Mouse (Mus musculus) embryonic fibroblast, embryonic 13.5 days (primary cell): ENCODE results near the gene Elmo1. TPM values are rescaled to one million over a fixed set of nuclear protein-coding genes. Genes with fewer than 3 reads are reported as not detected.

ENCODE experiments used
- H3K27ac ChIP-seq: 2 replicates; pipeline ENCODE4 v1.5.1; 2012; ENCODE audit warnings: low read length, control low read depth, inconsistent platforms; ENCODE audit not compliant: insufficient read depth
- H3K4me1 ChIP-seq: 2 replicates; pipeline ENCODE4 v1.6.1; 2011; ENCODE audit warnings: low read length; ENCODE audit not compliant: control insufficient read depth, insufficient read depth
- H3K4me3 ChIP-seq: 2 replicates; pipeline ENCODE4 v1.5.1; 2011; ENCODE audit warnings: mild to moderate bottlenecking, control low read depth, low read length; ENCODE audit not compliant: insufficient read depth
- CTCF ChIP-seq: IDR thresholded peaks from 2 replicates; pipeline ENCODE4 v1.5.1; 2011; ENCODE audit warnings: mild to moderate bottlenecking, control low read depth, low read length, moderate library complexity, borderline replicate concordance; ENCODE audit not compliant: insufficient read depth
- POLR2A ChIP-seq: IDR thresholded peaks from 2 replicates; pipeline ENCODE4 v1.6.1; 2011; ENCODE audit warnings: low read depth, mild to moderate bottlenecking, control low read depth, low read length, moderate library complexity
- polyA plus RNA-seq: library from polyadenylated mRNA; stranded (reverse); fragments of >200 nt; gene quantifications from 2 replicates; pipeline ENCODE4 v1.2.4, GENCODE M21; 2011; ENCODE audit warnings: low read depth; ENCODE audit not compliant: missing spikeins, insufficient read length

The Elmo1 gene
- polyA plus RNA-seq, 1 experiment = 4.8 TPM

DNA sequence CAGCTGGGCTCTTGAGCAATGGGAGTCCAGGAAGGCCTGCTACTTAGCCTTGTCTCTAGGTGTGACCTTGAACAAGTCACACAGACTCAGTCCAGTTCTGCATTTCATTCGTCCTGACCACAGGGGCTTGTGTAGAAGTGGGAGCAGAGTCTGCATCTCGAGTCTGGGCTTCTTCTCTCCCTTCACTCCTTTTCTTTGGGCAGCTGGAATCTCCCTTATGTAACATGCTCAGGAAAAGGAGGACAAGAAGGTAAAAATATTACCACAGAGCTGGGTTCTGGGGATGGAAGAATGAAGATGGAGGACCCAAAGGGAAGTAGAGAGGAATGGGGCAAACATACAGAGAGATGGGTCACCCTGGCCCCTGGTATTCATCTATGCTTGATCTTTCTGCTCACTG lies 447.1 kb downstream of the Elmo1 start:
- H3K4me3 ChIP-seq = no peak overlapping the region
- no peaks in the 10 kb centered on the region for H3K4me1 ChIP-seq
- no peak for TF ChIP-seq POLR2A
- no peak for TF ChIP-seq CTCF
- H3K27ac ChIP-seq = no peak overlapping the region

DNA sequence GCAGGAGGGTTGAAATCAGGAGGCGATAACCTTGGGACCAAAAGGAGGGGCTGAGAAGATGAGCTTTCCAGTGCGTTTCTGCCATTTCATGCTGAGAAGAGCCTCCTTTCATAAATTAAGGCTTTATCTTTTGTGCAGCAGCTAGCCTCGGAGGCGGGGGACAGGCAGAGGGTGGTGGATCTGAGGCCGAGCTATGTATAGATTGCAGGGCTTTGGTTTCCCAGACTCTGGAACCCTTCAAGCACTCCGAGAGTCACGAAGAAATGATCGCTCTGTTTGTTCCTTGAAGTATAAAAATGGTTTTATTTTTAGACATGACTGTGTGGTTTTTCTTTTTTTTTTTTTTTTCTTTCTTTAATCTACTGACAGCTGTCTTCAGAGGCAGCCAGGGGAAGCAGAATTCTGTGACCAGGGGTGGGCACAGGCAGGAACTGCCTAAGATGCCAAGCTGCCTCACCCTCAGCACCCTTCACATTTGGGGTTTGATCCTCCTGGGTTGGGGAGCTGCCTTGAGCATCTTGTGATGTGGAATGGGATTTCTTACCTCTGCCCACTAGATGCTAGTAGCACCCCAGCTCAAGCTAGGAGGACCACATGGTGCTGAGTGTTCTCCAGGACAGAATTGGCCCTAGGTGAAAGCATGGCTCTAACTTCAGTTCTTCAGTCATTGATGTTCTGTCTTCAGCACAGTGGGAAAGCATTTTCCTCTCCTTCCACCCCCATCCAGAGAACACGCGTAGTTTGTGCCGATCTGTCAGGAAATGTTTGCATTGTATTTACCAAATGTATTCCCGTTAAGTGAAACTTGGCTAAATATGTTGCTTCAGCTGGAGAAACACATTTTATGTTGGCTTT lies 448.0 kb downstream of the Elmo1 start:
- Histone ChIP-seq H3K4me3 (no peak overlapping the region), H3K4me1 (no peaks in the 10 kb centered on the region), H3K27ac (no peak overlapping the region)
- no peak for TF ChIP-seq POLR2A
- no peak for TF ChIP-seq CTCF

DNA sequence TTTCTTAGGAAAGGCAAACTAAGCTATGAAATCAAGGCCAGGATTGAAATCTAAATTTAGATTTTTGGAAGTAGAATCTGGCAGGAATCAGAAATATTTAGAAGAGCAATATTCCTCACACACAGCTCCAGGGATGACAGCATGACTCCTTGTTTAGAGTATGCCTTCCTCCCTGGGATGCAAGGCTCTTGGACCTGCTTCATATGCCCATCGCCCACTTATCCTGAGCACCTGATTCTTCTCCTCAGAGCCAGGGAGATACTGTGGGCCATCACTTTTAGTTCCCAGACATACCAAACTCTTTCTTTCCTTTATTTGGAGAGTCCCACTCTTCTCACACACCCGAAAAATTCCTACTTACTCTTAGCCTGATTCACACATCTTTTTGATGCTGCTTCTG lies 449.2 kb downstream of the Elmo1 start:
- Histone ChIP-seq H3K27ac (no peak overlapping the region), H3K4me3 (no peak overlapping the region), H3K4me1 (no peaks in the 10 kb centered on the region)
- no peak for TF ChIP-seq POLR2A
- no peak for TF ChIP-seq CTCF

DNA sequence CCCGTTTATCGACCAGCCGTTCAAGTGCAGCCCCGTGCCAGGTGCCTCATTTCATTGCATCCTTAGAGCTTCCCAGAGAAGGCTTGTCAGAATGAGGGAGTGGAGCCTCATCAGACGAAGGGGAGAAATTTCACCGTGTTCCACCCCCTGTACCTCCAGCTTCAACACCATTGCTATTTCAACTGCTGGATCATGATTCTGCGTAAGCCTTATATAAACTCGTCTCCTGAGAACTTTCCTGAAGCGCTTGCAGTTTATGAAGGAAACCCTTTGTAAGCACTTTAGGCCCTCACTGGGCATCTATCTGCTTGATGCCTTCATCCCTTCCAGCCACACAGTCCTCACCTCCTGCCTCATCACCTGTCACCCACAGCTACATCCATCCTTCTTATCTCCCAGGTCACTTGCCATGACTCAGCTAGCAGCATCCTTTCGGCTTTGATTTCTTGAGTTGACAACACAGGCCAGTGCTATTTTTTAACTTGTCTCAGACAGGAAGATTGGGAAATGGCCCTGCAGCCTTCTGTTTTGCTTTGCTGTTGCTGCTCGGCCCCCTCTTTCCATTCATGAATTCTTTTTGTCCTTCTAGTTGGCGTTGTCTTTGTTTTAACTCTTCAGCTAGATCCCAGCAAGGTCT lies 456.3 kb downstream of the Elmo1 start:
- TF ChIP-seq POLR2A = no peak
- no peak for TF ChIP-seq CTCF
- Histone ChIP-seq H3K4me1 (no peaks in the 10 kb centered on the region), H3K27ac (no peak overlapping the region), H3K4me3 (no peak overlapping the region)

DNA sequence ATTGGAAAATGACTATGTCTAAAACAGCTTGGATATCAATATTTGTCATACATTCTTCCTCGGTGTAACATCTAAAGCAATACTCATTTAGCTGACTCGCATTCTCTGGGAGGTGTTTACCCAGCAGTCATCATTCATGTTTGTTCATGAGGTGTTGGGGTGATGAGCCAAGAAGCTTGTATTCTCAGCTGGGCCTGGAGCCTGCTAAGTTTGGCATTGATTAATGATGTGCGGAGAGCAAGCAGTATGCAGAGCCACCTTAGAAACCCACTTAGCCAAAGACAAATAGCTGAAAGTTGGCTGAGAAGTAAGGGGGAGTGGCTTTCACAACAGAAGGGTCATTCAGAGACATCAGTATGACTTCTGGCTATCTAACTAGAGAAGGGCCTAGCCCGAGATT lies 459.6 kb downstream of the Elmo1 start:
- no peaks in the 10 kb centered on the region for H3K4me1 ChIP-seq
- H3K27ac ChIP-seq = no peak overlapping the region
- H3K4me3 ChIP-seq = no peak overlapping the region
- no peak for TF ChIP-seq CTCF
- TF ChIP-seq POLR2A = no peak

DNA sequence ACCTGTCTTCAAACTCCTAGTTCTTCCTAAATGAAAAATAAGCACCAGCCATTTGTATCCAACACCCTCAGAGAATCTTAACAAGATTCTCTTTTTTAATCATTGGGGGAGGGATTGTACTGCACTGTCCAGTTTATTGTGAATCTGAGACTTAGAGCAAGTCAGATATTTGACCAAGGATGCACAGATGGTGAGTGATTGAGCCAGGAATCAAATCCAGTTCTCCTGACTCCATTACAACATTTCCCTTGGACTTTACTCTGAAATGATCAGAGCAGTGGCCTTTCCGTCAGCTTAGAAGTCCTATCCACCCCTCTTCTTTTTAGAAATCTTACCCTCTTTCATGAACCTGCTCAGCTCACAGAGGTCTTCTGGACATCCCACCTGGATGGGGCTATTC lies 461.2 kb downstream of the Elmo1 start:
- TF ChIP-seq CTCF = no peak
- no peak for TF ChIP-seq POLR2A
- H3K4me1 ChIP-seq = no peaks in the 10 kb centered on the region
- no peak overlapping the region for H3K4me3 ChIP-seq
- no peak overlapping the region for H3K27ac ChIP-seq

DNA sequence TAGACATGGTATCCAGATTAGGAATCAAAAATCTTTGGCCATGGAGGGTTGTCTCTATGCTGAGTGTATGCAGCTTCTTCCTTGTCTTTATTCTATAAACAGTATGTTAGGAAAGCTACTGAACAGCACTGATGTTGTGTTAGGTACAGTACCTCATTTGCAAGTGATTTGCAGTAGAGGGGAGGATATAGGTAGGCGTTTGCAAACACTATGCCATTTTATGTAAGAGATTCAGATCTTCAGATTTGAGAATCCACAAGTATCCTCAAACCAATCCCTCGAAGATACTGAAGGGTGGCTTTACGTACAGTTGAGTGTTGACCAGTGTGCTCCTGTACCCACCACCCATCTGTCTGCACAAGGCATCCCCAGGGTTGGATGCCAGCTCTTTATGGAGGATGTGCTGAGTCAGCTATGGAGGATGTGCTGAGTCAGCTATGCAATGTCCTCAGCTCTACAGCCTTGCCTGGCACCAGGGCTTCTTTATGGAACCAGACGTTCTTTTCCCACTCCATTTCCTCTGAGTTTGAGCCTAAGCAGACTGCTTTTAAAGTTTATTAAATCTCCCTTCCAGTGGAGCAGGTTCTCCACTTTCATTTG lies 465.6 kb downstream of the Elmo1 start:
- H3K4me3 ChIP-seq = no peak overlapping the region
- no peak for TF ChIP-seq CTCF
- no peak for TF ChIP-seq POLR2A
- no peaks in the 10 kb centered on the region for H3K4me1 ChIP-seq
- H3K27ac ChIP-seq = no peak overlapping the region

DNA sequence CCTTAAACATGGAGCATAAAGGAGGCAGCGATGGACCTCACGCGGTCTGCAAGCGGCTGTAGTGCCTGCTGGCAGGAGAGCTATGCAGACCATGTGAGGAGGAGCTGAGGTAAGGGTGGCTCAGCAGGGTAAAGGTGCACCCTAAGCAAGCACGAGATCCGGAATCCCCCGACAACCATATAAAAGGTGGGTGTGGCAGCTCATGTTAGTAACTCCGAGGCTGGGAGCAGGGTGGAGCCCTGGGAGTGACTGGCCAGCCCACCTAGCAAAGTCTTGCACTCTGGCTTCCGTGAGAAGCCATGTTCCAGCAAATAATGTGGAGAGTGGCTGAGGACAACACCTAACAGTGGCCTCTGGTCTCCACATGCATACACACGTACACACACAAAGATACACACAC lies 466.3 kb downstream of the Elmo1 start:
- H3K4me1 ChIP-seq = no peaks in the 10 kb centered on the region
- TF ChIP-seq POLR2A (no peak), CTCF (no peak)
- H3K4me3 ChIP-seq = no peak overlapping the region
- H3K27ac ChIP-seq = no peak overlapping the region

DNA sequence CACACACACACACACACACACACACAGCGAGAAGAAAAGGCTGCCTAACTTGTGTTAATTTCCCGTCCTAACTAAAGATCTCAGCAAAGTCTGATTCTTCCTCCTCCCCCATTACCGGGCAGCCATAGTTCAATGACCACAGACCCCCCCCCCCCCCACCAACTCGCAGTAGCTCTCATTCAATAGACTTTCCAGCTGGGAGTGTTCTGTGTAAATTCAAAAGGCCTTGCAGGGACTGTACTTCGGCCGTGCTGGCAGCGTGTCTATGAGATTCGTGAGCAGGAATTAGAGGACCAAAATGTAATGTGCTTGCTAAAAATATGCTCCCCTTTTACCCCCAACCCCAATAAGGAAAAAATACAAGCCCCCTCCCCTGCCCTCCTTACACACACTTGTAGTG lies 466.8 kb downstream of the Elmo1 start:
- Histone ChIP-seq H3K27ac (no peak overlapping the region), H3K4me1 (no peaks in the 10 kb centered on the region), H3K4me3 (no peak overlapping the region)
- TF ChIP-seq CTCF (no peak), POLR2A (no peak)

DNA sequence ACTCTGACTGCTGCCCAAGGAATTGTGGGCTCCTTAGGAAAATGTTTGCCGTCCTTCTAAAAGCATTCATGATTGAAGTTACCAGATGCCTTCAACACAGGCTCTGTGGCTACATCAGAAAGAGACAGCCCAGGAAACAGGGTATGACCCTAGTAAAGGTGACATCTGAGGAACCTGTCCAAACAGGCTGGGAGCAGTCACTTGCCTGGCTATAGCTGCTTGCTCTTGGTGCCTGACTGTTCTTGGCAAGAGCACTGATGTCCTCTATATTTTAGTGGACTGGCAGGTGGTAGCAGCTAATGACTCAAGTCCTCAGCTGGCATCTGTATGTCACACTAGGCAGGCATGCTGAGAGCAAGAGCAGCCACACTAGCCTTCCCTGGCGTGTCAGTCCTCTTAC lies 468.0 kb downstream of the Elmo1 start:
- H3K27ac ChIP-seq = no peak overlapping the region
- no peak overlapping the region for H3K4me3 ChIP-seq
- TF ChIP-seq CTCF (no peak), POLR2A (no peak)
- H3K4me1 ChIP-seq = no peaks in the 10 kb centered on the region

DNA sequence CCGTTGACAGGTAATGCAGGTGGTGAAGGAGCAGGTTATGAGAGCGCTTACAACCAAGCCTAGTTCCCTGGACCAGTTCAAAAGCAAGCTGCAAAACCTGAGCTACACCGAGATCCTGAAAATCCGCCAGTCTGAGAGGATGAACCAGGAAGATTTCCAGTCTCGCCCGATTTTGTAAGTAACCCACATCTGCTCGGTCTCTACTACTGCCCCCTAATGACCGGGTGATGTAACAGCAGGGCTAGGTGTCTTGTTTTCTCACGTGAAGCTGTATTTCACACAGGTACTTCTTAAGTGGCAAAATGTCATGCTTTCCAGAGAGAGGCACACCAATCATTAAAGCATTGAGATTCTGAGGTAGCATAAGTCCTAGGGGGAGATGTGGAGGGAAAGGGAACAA lies 474.0 kb downstream of the Elmo1 start:
- TF ChIP-seq CTCF (no peak), POLR2A (no peak)

More for the DNA sequence above, 474.0 kb downstream of the Elmo1 start:
- H3K4me3 ChIP-seq = no peak overlapping the region
- no peaks in the 10 kb centered on the region for H3K4me1 ChIP-seq
- H3K27ac ChIP-seq = no peak overlapping the region
